Mouse (Mus musculus) liver, embryonic 15.5 days (tissue): ENCODE results near the gene Gm3696. TPM values are rescaled to one million over a fixed set of nuclear protein-coding genes. Genes with fewer than 3 reads are reported as not detected.
"Not testable (repeated sequence)": the region's sequence is repeated elsewhere in the genome, so short reads cannot be mapped to it uniquely, and the experiment has no call there.

Source experiments
- ATAC-seq: fragments of 200-750 bp; cut with Nextera tagmentation; 2 replicates; pipeline ENCODE4 v1.8.0; 2017; ENCODE audit warnings: moderate number of reproducible peaks, mild to moderate bottlenecking, moderate library complexity; ENCODE audit not compliant: insufficient read depth
- H3K27ac ChIP-seq: fragments of 300-500 bp; sonication (generic); replicated peaks from 2 replicates; pipeline ENCODE4 v1.5.1; 2015; ENCODE audit warnings: mild to moderate bottlenecking, inconsistent platforms
- H3K27me3 ChIP-seq: fragments of 300-500 bp; sonication (generic); 2 replicates; pipeline ENCODE4 v1.6.1; 2015; ENCODE audit warnings: mild to moderate bottlenecking, inconsistent platforms
- H3K36me3 ChIP-seq: fragments of 300-500 bp; sonication (generic); replicated peaks from 2 replicates; pipeline ENCODE4 v1.6.1; 2015; ENCODE audit warnings: moderate library complexity, mild to moderate bottlenecking, inconsistent platforms
- H3K4me1 ChIP-seq: fragments of 300-500 bp; sonication (generic); replicated peaks from 2 replicates; pipeline ENCODE4 v1.6.1; 2015; ENCODE audit warnings: inconsistent platforms
- H3K4me2 ChIP-seq: fragments of 300-500 bp; sonication (generic); 2 replicates; pipeline ENCODE4 v1.6.1; 2015; ENCODE audit warnings: moderate library complexity, mild to moderate bottlenecking, inconsistent platforms
- H3K4me3 ChIP-seq: fragments of 300-500 bp; sonication (generic); replicated peaks from 2 replicates; pipeline ENCODE4 v1.5.1; 2015; ENCODE audit warnings: mild to moderate bottlenecking, inconsistent platforms
- H3K9ac ChIP-seq: fragments of 300-500 bp; sonication (generic); 2 replicates; pipeline ENCODE4 v1.6.1; 2015; ENCODE audit warnings: moderate library complexity, mild to moderate bottlenecking, inconsistent platforms
- H3K9me3 ChIP-seq: fragments of 300-500 bp; sonication (generic); replicated peaks from 2 replicates; pipeline ENCODE4 v1.6.1; 2016; ENCODE audit warnings: inconsistent platforms
- WGBS: fragments of 180-500 bp; shearing (Covaris S2); methylation state at CpG from one replicate; pipeline ENCODE4 v1.1.7; 2015; ENCODE audit warnings: mixed read lengths; ENCODE audit not compliant: insufficient replicate concordance; 5-methylcytosine and 5-hydroxymethylcytosine counted together
- polyA plus RNA-seq: library from polyadenylated mRNA; unstranded; fragments of >200 nt; fragmentation: Nextera tagmentation; extraction: Ambion mirVana; gene quantifications from 2 replicates; pipeline ENCODE4 v1.2.1, GENCODE M21; 2015

Gene Gm3696
- not detected in 2 replicates for polyA plus RNA-seq

DNA sequence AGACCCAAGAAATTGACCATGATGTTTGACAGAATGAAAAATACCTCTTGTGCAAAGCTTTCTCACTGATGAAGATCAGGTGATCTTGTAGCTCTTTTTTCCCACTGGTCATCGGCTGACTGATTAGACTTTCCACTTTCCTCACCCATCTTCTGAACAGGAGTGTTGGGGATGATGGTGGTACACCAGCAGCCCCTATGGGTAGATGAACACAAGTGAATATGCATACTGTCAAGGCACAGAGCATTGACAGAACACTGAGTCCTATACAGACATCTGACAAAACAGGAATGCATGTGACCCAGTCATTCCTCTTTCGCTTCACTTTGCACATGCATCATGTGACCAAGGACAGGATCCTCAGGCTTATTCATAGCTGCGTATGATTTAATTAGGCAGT is at the start of gene Gm3696:
Gm3696 (minus strand) TSS at position 101 of the 400 bp plus-strand sequence.
- H3K4me3 ChIP-seq, H3K9me3 ChIP-seq, ATAC-seq, H3K9ac ChIP-seq, H3K4me2 ChIP-seq, H3K27ac ChIP-seq, H3K27me3 ChIP-seq, H3K36me3 ChIP-seq, H3K4me1 ChIP-seq: not testable (repeated sequence)
- WGBS, result 62% methylated on average over 1 of the region's 3 CpGs

DNA sequence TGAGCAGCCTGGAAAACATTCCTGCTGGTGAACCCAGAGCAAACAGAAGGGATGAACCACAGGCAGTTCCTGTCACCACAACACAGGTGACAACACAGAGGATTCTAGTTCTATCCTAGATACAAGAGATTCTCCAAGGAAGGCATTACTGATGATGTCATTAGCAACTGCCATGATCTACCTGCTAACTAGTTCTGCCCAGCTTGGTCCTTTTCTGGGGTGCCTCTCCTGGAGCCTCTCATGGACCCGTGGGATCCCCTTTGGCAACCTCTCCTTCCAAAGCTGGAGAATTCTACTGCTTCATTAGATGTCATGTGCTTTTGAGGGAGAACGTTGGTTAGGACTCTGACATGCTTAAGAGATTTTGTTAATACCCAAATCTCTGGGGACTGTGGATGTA is 24.9 kb upstream of the Gm3696 start, which contains the start of gene Gm6676:
Gm6676 (minus strand) TSS at position 101 of the 400 bp plus-strand sequence.
- not testable (repeated sequence) for H3K4me3 ChIP-seq, ATAC-seq, H3K4me1 ChIP-seq, H3K9me3 ChIP-seq, H3K36me3 ChIP-seq, H3K27me3 ChIP-seq, H3K9ac ChIP-seq, H3K4me2 ChIP-seq, H3K27ac ChIP-seq
- WGBS, result no CpG with 5 or more reads among the region's 2 CpGs

DNA sequence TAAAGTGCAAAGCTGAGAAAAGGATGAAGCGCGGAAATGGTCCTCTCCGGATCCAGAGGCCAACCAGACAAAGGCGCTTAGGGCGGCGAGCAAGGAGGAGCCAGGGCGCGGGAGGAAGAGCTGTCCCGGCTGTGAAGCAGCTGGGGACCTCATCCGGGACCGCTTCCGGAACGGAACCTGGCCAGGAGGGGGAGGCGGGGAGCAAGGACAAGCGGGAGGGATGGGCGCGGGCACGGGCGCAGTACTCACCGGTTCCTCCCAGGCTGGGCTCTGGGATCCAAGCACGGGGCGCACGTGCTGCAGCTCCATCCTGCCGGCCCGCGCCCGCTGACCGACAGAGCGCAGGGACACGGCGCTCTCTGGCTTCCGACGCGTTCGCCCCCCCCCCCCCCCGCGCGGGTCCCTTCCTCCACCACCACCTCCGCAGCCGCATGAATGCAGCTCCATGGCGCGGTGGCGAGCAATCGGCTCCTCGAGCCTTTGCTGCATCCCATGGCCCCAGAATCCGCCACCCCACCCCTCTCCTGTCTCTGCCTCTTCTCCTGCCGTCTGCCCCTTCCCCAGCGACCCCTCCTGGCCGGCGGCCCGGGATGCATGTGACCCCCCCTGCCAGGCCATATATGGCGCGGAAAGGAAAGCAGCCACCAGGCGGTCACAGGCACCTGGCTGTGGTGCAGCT is 4.8 kb upstream of the Gm3696 start:
- ATAC-seq, H3K27me3 ChIP-seq, H3K27ac ChIP-seq, H3K36me3 ChIP-seq, H3K9me3 ChIP-seq, H3K4me3 ChIP-seq, H3K4me1 ChIP-seq, H3K9ac ChIP-seq: not testable (repeated sequence)
- 3% methylated on average over 12 of the region's 54 CpGs for WGBS
- H3K4me2 ChIP-seq, result peak overlapping the region; percentile 44

DNA sequence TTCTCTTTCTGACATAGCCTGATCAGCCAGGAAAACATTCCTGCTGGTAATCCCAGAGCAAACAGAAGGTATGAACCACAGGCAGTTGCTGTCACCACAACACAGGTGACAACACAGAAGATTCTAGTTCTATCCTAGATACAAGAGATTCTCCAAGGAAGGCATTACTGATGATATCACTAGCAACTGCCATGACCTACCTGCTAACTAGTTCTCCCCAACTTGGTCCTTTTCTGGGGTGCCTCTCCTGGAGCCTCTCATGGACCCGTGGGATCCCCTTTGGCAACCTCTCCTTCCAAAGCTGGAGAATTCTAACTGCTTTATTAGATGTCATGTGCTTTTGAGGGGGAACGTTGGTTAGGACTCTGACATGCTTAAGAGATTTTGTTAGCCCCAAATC is 55.6 kb downstream of the Gm3696 start, which contains the start of gene Gm3685:
Gm3685 (minus strand) TSS at position 101 of the 400 bp plus-strand sequence.
- ATAC-seq, result not testable (repeated sequence)

More for the DNA sequence above, 55.6 kb downstream of the Gm3696 start, which contains the start of gene Gm3685:
- H3K9ac ChIP-seq, H3K4me2 ChIP-seq, H3K36me3 ChIP-seq, H3K27ac ChIP-seq, H3K9me3 ChIP-seq, H3K27me3 ChIP-seq, H3K4me3 ChIP-seq, H3K4me1 ChIP-seq: not testable (repeated sequence)
- WGBS, result no CpG with 5 or more reads among the region's 2 CpGs

Other genes starting within 250 kb of the Gm3696 start
- gene Gm3667, start 210.7 kb downstream of the Gm3696 start, polyA plus RNA-seq, result not detected in 2 replicates
- gene Gm6356, start 126.8 kb downstream of the Gm3696 start, polyA plus RNA-seq, result not detected in 2 replicates
- not detected in 2 replicates for gene Gm10406, start 73.2 kb downstream of the Gm3696 start, polyA plus RNA-seq
- not detected in 2 replicates for gene Gm3685, start 55.7 kb downstream of the Gm3696 start, polyA plus RNA-seq
- gene Gm6676, start 24.8 kb upstream of the Gm3696 start, polyA plus RNA-seq, result not detected in 2 replicates
- gene Gm3512, start 73.9 kb upstream of the Gm3696 start, polyA plus RNA-seq, result 0.10 and 0.12 TPM in 2 replicates
- gene Gm16434, start 93.9 kb upstream of the Gm3696 start, polyA plus RNA-seq, result not detected in 2 replicates
- gene Gm3727, start 164.1 kb upstream of the Gm3696 start, polyA plus RNA-seq, result not detected in 2 replicates
- gene Gm3739, start 214.4 kb upstream of the Gm3696 start, polyA plus RNA-seq, result not detected in 2 replicates
- not detected in 2 replicates for gene Gm5797, start 231.8 kb upstream of the Gm3696 start, polyA plus RNA-seq